Mouse (Mus musculus) WW6 (cell line): ENCODE measurements at regions not wholly inside any gene's neighbourhood (a gene's known extent, or its start where the extent isn't known, plus 50 kb on each side); places are given as distances from the start of the nearest gene placed in this dataset.
A peak's percentile ranks its signal among the peaks of the same experiment; 100 is the strongest.

Experiments
- DNase-seq: peaks from one replicate; pipeline ENCODE4 v3.0.0-alpha.2; 2013; ENCODE audit warnings: low read depth, low spot score

DNA sequence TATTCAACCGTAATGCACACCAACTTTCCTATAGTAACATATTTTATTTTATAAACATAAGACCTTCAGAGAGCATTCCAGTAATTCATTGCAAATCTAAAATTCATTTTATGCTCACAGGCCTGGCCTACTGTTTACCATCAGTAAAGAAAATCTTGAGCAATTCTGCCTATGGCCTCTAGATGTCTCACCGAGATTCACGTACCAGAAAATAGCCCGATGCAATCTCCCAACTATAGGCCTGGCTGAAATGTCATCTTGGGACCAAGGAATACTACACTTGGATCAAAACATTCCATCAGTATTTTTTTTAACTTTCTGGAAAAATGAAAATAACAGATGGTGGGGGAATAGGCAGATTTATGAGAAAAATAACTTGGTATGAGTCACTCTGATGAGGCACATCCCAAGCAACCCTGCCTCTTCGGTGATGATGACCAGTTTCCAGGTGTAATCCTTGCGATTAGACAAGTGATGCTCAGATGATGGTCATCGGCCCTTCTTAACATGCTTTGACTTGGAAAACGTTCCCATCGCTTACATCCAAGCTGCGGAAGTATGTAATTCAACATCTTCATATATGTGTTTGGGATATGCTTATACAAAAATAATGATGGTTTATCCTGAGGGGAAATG lies 439.9 kb downstream of the Nyap2 start:
- DNase-seq = no peak

DNA sequence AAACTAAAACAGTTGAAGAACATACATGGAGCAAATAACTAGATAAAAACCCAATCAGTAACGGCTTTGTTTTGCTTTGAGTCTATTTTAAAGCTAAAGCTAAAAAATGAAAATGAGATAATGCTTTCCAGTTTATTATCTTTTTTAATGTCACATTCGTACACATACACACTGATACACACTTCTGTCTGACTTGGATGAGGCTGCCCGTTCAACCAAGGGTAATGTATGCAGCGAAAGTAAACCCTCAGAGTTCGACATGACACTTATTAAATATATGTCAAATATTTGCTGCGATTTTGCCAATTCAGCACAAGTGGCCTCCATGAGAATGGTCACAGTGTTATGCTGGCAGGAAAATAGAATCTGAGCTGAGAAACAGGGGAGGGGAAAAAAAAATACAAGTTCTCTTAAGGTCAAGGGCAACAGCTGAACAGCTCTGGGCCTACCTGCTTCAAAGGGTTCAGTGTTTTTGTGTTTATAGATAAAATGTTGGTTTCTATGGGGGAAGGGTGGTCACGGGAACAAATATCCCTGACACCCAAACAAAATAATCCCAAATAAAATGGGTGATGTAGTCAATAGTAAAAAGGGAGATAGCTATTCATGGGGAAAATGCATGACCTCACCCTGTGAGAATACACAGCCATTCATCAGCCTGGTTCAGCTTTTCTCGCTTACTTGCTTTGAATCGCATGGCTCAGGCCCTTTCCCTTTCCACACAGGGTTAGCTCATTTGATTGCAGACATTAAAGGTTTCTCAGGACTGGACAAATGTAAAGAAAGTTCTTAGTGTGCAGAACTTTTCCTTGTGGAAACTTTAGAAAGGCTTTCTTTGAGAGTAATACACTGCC lies 443.9 kb downstream of the Nyap2 start:
- DNase-seq = no peak

- no peak for DNase-seq
Observed at GRCm38 (mm10) chr1:81522929-81523328, 446.2 kb downstream of the Nyap2 start.

GRCm38 (mm10) chr1:81525821-81526220 lies 449.1 kb downstream of the Nyap2 start:
- no peak for DNase-seq

DNA sequence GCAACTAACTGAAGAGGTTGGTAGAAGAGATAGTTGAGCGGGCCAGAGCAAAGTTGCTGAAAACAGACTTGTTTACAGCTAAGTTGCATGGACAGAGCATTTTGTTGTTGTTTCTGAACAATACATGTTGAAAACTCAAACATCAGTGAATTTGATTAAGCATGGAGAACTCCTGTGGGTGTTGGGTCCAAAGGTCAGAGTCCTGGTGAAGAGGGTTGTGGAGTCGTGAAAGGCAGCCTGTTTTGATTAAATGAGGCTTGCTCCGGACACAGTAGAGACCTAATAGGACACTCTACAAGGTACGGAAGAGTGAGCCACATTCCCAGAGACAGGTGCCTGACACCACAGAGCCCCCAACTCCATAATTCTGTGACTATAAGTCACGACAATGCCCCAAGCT lies 461.1 kb downstream of the Nyap2 start:
- no peak for DNase-seq

GRCm38 (mm10) chr1:81539591-81540311 lies 463.0 kb downstream of the Nyap2 start:
- no peak for DNase-seq

- DNase-seq = peak; percentile 1
Observed at GRCm38 (mm10) chr1:81548906-81549305, 472.2 kb downstream of the Nyap2 start.

DNA sequence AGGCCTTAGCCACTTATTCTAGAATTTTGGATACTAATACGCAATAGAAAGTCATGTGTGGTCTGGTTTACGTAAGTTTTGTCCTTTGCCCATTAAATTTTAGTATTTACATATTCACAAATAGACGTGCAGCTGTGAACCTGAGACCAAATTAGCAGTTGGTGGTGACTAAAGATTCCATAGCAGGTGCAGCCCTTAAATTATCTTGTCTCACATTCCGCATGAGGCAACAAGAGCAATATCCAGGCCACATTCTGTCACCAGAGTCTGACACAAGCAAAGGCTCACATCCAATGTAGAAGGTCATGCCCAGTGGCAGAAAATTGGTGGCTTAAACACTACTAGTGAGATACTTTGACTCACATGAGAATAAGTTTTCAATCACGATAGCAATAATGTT lies 473.0 kb downstream of the Nyap2 start:
- DNase-seq = no peak

- no peak for DNase-seq
Observed at GRCm38 (mm10) chr1:81552731-81553130, 476.0 kb downstream of the Nyap2 start.

DNA sequence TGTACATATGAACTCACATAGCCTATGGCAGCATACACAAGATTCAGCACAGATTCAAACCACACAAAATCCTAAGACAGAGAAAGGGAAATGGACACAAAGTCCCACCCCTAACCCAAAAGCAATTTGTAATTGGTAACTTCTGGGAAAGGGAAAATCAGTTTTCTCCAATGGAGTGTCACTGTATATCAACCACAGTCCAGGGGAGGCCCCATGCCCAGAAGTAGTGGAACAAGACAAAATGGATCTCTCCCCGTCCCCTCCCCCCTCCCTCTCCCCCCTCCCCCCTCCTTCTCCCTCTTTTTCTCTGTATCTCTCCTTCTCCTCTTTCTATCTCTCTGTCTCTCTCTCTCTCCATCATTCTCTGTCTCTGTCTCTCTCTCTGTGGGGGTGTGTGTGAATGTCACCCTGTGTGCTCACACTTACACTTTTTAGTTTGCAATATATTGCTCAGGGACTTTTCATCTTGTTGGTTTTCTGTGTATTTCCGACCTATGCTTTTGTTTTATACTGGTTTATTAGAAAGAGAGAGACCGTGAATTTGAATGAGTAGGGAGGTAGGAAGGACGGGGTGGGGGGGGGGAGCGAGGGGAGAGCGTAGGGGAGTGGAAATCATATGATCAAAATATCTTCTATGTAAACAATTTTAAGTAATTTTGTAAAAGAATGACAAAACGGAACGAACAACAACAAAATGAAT lies 500.4 kb downstream of the Nyap2 start:
- DNase-seq = no peak

- no peak for DNase-seq
Observed at GRCm38 (mm10) chr1:81577665-81578201, 501.0 kb downstream of the Nyap2 start.

- no peak for DNase-seq
Observed at GRCm38 (mm10) chr1:81581208-81581607, 504.5 kb downstream of the Nyap2 start.

GRCm38 (mm10) chr1:81587780-81588307 lies 511.1 kb downstream of the Nyap2 start:
- no peak for DNase-seq

DNA sequence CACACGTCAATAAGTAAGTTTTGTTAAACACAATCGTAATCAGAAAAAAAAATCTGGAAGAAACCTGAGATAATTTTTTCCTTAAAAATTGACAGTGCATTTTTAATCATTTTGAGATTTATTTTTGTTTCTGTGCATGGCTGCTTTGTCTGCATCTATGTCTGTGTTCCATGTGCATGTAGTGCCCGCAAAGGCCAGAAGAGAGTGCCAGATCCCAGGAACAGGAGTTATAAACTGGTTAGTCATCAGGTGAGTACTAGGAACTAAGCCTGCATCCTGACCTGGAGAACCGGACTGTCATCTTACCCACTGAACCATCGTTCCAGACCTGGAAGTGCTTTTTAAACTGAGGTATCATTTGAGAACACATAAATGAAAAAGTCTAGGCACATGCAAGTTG lies 514.9 kb downstream of the Nyap2 start:
- no peak for DNase-seq

DNA sequence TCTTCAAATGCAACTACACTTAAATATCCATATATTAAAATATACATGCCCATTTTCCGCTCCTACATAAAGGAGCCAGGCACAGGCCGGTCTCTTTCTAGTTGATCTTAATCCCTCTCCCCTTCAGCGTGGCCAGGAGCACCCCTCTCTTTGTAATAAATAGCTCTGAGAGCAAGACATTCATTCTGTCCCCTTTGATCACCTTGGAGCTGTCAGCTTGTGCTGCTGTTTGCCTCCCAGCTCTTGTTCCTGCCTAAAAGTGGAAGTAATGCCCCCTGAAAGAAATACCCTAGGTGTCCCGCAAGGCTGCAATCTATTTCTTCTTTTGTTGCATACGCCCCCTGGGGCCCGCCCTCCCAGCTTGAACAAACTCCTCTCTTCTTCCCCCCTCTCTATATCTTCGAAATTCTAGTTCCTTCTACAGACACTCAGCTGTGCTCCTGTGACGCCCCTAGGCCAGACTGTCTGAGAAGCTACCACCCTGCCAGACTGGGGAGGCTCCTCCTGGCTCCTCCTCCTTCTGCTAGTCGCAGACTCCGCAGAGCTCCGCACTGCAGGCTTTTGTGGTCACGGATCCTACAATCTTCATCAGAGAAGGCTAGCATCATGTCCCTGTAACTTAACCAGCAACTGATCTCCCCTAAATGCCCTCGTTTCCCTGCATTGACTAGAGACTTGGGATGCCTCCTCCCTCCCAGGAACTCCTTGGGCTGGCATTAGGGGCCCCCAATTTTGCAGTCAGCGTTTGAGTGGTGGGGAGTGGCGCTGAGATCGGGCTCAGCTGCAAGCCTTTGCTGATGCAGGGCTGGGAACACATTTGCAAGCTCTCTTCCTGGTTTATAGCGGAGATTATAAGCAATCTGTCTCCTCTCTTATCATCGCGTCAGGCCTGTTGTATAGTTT lies 516.8 kb downstream of the Nyap2 start:
- peak; percentile 22 for DNase-seq

- no peak for DNase-seq
Observed at GRCm38 (mm10) chr1:81594183-81594515, 517.4 kb downstream of the Nyap2 start.

GRCm38 (mm10) chr1:81594606-81595005 lies 517.9 kb downstream of the Nyap2 start:
- DNase-seq = no peak

DNA sequence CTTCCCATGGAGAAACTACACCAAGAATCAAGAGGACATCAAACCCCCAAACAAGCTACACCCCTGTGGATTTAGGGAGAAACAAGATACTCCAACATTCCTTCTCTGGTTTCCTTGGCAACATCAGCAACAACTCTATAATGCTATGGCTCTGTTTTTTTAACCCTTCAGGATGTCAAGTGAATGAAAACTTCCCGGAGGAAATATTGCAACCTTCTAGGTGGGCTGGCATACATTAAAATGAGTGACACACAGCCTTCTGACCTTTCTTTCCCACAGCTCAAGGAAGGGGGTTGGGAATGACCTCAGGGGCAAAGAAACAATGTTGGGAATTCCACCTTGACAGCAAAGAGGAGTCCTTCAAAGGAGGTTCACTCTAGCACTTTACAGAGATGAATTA lies 532.0 kb downstream of the Nyap2 start:
- no peak for DNase-seq

GRCm38 (mm10) chr1:81618880-81619279 lies 542.1 kb downstream of the Nyap2 start:
- DNase-seq = no peak

GRCm38 (mm10) chr1:81624141-81624540 lies 547.4 kb downstream of the Nyap2 start:
- DNase-seq = no peak
